ENCODE assay signal across 9 mouse cellular contexts in the genomic region with DNA sequence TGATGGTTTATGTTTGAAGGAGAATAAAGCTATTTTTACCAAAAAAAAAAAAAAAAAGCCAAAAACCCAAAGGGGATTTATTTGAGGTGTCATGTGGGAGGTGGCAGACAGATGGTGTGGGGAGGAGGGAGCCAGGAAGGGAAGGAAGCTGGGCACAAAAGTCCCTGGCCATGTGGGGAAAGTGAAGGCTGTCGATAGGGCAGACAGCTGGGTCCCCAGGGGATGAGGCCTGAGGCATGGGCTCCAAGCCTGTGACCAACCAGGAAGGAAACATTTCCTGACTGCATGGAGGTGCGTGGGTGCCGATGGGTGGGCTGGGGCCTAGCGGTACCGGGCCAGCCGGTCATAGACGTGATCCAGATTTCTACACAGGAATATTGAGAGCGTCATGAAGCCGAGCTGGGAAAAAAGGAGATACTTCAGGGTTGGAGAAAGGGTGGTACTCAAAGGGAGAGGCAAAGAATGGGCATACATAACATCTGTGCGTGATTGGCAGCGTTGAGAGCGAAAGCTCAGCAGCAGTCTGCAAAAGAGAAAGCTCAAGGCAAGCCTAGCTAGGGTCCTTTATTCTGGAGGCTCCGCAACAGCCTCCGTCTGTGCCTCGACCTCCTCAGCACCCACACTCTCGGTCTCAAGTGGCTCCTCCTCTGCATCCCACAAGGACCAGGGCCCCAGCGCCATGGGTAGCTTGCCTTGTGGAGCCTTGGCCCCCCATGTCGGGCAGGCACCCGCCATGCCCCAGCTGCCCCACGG. TPM values are rescaled to one million over a fixed set of nuclear protein-coding genes. Genes with fewer than 3 reads are reported as not detected.
A peak's percentile ranks its signal among the peaks of the same experiment; 100 is the strongest.
DNase-seq lines count a peak whose midpoint lies in the region; ATAC-seq lines count a peak whose summit lies in the region.
"Had no signal": no experiment of that assay in that cellular context is flagged by ENCODE, and none has a peak within 500 bp of the region (broad histone marks: within the 10 kb centered on the region; RNA-seq: fewer than 3 reads in every experiment).

No protein-coding gene starts in this region.

- peak overlapping the region; percentile 55; the same call in 1 of the 2 replicates for H3K27ac ChIP-seq in embryonic facial prominence, embryonic 12.5 days
- peak overlapping the region; percentile 7; the same call in 1 of the 2 replicates for H3K27ac ChIP-seq in hindbrain, embryonic 12.5 days

- peak overlapping the region; percentile 48; the same call in 1 of the 2 replicates for H3K4me2 ChIP-seq in embryonic facial prominence, embryonic 12.5 days (replicated peaks)
- H3K4me2 ChIP-seq in hindbrain, embryonic 12.5 days (replicated peaks), result peak overlapping the region; percentile 39

- H3K4me1 ChIP-seq in megakaryocyte, embryonic 14.5 days, result peaks cover 74% of the 10 kb centered on the region
- peaks cover 28% of the 10 kb centered on the region for H3K4me1 ChIP-seq in embryonic facial prominence, embryonic 12.5 days
- peaks cover 34% of the 10 kb centered on the region for H3K4me1 ChIP-seq in hindbrain, embryonic 12.5 days

- H3K36me3 ChIP-seq in megakaryocyte, embryonic 14.5 days (replicated peaks; ENCODE audit: low read length), result peaks cover 63% of the 10 kb centered on the region
- peaks cover 37% of the 10 kb centered on the region for H3K36me3 ChIP-seq in embryonic facial prominence, embryonic 12.5 days
- H3K36me3 ChIP-seq in hindbrain, embryonic 12.5 days, result peaks cover 36% of the 10 kb centered on the region

- 25% methylated on average over 20 of the region's 20 CpGs for WGBS in embryonic facial prominence, embryonic 12.5 days
- 26% methylated on average over 20 of the region's 20 CpGs for WGBS in hindbrain, embryonic 12.5 days

- no peak overlapping the region; the same call in 1 of the 2 replicates for H3K9ac ChIP-seq in embryonic facial prominence, embryonic 12.5 days
- H3K9ac ChIP-seq in hindbrain, embryonic 12.5 days, result 0 out of 2 replicates have a peak overlapping the region, but pooled peaks have one; percentile 25

- peaks cover 5% of the 10 kb centered on the region for H3K27me3 ChIP-seq in megakaryocyte, embryonic 14.5 days (replicated peaks)
- H3K27me3 ChIP-seq in embryonic facial prominence, embryonic 12.5 days, result peaks cover 16% of the 10 kb centered on the region
- peaks cover 34% of the 10 kb centered on the region for H3K27me3 ChIP-seq in hindbrain, embryonic 12.5 days

- H3K9me3 ChIP-seq in megakaryocyte, embryonic 14.5 days, result no peaks in the 10 kb centered on the region
- H3K9me3 ChIP-seq in embryonic facial prominence, embryonic 12.5 days, result no peaks in the 10 kb centered on the region
- H3K9me3 ChIP-seq in hindbrain, embryonic 12.5 days (replicated peaks), result no peaks in the 10 kb centered on the region

- ATAC-seq in megakaryocyte, adult 5-6 weeks (ENCODE audit: poor library complexity, severe bottlenecking), result no peak
- ATAC-seq in embryonic facial prominence, embryonic 12.5 days (ENCODE audit: insufficient number of reproducible peaks, insufficient read depth, low FRiP score, low TSS enrichment), result no peak
- peak; percentile 23; the same call in 1 of the 2 replicates for ATAC-seq in hindbrain, embryonic 12.5 days (ENCODE audit: low FRiP score)

- peak; percentile 55 to 87 for DNase-seq in left cerebral cortex, adult 9 months (ENCODE audit: low spot score in 2 of 2)
- peak; percentile 86 for DNase-seq in right cerebral cortex, adult 18-20 months
- no peak for DNase-seq in Muller cell, postnatal 12 days (ENCODE audit: inconsistent ontology term)
- no peak for DNase-seq in adrenal gland, adult 8-10 months

- H3K4me3 ChIP-seq in megakaryocyte, embryonic 14.5 days (replicated peaks), result peak overlapping the region; percentile 54
- H3K4me3 ChIP-seq in embryonic facial prominence, embryonic 12.5 days, result no peak overlapping the region
- H3K4me3 ChIP-seq in hindbrain, embryonic 12.5 days, result no peak overlapping the region

RNA-seq across cellular contexts. Expression of a gene that starts 5.2 kb away (rescaled TPM):
- 212 and 263 TPM in 2 replicates for polyA plus RNA-seq in megakaryocyte, embryonic 14.5 days (2012; ENCODE audit: insufficient read depth, low replicate concordance)
- 105 and 111 TPM in 2 replicates for total RNA-seq in megakaryocyte, adult 5-6 weeks (2015)
- total RNA-seq in megakaryocyte, adult 5-6 weeks (2017), result 67.9 and 74.9 TPM in 2 replicates
- 2.3 TPM in 2 replicates for polyA plus RNA-seq in embryonic facial prominence, embryonic 12.5 days (2016; fragmentation: Nextera tagmentation; extraction: Ambion mirVana)
- 1.3 and 1.5 TPM in 2 replicates for polyA plus RNA-seq in hindbrain, embryonic 12.5 days (2016; fragmentation: Nextera tagmentation; extraction: Ambion mirVana)
- total RNA-seq in adrenal gland, adult 8-10 months (2022), result 10 to 100 TPM in 1 of 4 experiments, 1 to 10 TPM in 3; 4.9 to 11.2 (median 7.0) TPM

RNA-seq across cellular contexts. Expression of a gene that starts 7.1 kb away (rescaled TPM):
- not detected in 2 replicates for polyA plus RNA-seq in megakaryocyte, embryonic 14.5 days (2012; ENCODE audit: insufficient read depth, low replicate concordance)
- total RNA-seq in megakaryocyte, adult 5-6 weeks (2015), result not detected in 2 replicates
- not detected in 2 replicates for total RNA-seq in megakaryocyte, adult 5-6 weeks (2017)
- 0.22 TPM in 1 of 2 replicates, not detected in the other for polyA plus RNA-seq in embryonic facial prominence, embryonic 12.5 days (2016; fragmentation: Nextera tagmentation; extraction: Ambion mirVana)
- 0.10 and 0.28 TPM in 2 replicates for polyA plus RNA-seq in hindbrain, embryonic 12.5 days (2016; fragmentation: Nextera tagmentation; extraction: Ambion mirVana)
- total RNA-seq in adrenal gland, adult 8-10 months (2022), result under 1 TPM in 1 of 4 experiments, not detected in 3; 0.37 TPM
- total RNA-seq: adrenal gland, postnatal 36 days had no signal

RNA-seq across cellular contexts. Expression of a gene that starts 18.2 kb away (rescaled TPM):
- not detected in 2 replicates for polyA plus RNA-seq in megakaryocyte, embryonic 14.5 days (2012; ENCODE audit: insufficient read depth, low replicate concordance)
- total RNA-seq in megakaryocyte, adult 5-6 weeks (2015), result 0.07 TPM in 1 of 2 replicates, not detected in the other
- total RNA-seq in megakaryocyte, adult 5-6 weeks (2017), result not detected in 2 replicates
- 277 and 295 TPM in 2 replicates for polyA plus RNA-seq in embryonic facial prominence, embryonic 12.5 days (2016; fragmentation: Nextera tagmentation; extraction: Ambion mirVana)
- polyA plus RNA-seq in hindbrain, embryonic 12.5 days (2016; fragmentation: Nextera tagmentation; extraction: Ambion mirVana), result 185 and 208 TPM in 2 replicates
- total RNA-seq in adrenal gland, adult 8-10 months (2022), result 10 to 100 TPM; 10.7 to 14.1 (median 12.0) TPM

RNA-seq across cellular contexts. Expression of a gene that starts 21.8 kb away (rescaled TPM):
- 0.60 TPM in 1 of 2 replicates, not detected in the other for polyA plus RNA-seq in megakaryocyte, embryonic 14.5 days (2012; ENCODE audit: insufficient read depth, low replicate concordance)
- 1.0 and 1.6 TPM in 2 replicates for total RNA-seq in megakaryocyte, adult 5-6 weeks (2015)
- 1.1 and 5.0 TPM in 2 replicates for total RNA-seq in megakaryocyte, adult 5-6 weeks (2017)
- 1.4 and 2.3 TPM in 2 replicates for polyA plus RNA-seq in embryonic facial prominence, embryonic 12.5 days (2016; fragmentation: Nextera tagmentation; extraction: Ambion mirVana)
- 3.0 and 3.4 TPM in 2 replicates for polyA plus RNA-seq in hindbrain, embryonic 12.5 days (2016; fragmentation: Nextera tagmentation; extraction: Ambion mirVana)
- total RNA-seq in adrenal gland, adult 8-10 months (2022), result not detected
- total RNA-seq: adrenal gland, postnatal 36 days had no signal

RNA-seq across cellular contexts. Expression of a gene that starts 29.1 kb away (rescaled TPM):
- polyA plus RNA-seq in megakaryocyte, embryonic 14.5 days (2012; ENCODE audit: insufficient read depth, low replicate concordance), result not detected in 2 replicates
- not detected in 2 replicates for total RNA-seq in megakaryocyte, adult 5-6 weeks (2015)
- not detected in 2 replicates for total RNA-seq in megakaryocyte, adult 5-6 weeks (2017)
- 0.94 and 1.7 TPM in 2 replicates for polyA plus RNA-seq in embryonic facial prominence, embryonic 12.5 days (2016; fragmentation: Nextera tagmentation; extraction: Ambion mirVana)
- 0.46 and 0.48 TPM in 2 replicates for polyA plus RNA-seq in hindbrain, embryonic 12.5 days (2016; fragmentation: Nextera tagmentation; extraction: Ambion mirVana)
- total RNA-seq in adrenal gland, adult 8-10 months (2022), result 1 to 10 TPM in 1 of 4 experiments, under 1 TPM in 3; 0.12 to 1.2 (median 0.29) TPM
- total RNA-seq: adrenal gland, postnatal 36 days had no signal

Comparison
In these comparisons a context has a peak if more than half of its experiments do, and no peak if none do; other contexts are left out.
1. DNase-seq: peak in left cerebral cortex, adult 9 months (2 of 2) and right cerebral cortex, adult 18-20 months (single experiment); none in Muller cell, postnatal 12 days (single experiment) and adrenal gland, adult 8-10 months (single experiment).
2. RNA of a gene that starts 5.2 kb away (polyA plus RNA-seq): 212 to 263 TPM in megakaryocyte, embryonic 14.5 days; 2.3 TPM in embryonic facial prominence, embryonic 12.5 days and 1.3 to 1.5 TPM in hindbrain, embryonic 12.5 days; every median in the first group is over 10 times any median in the second.
3. RNA of a gene that starts 18.2 kb away (polyA plus RNA-seq): 277 to 295 TPM in embryonic facial prominence, embryonic 12.5 days and 185 to 208 TPM in hindbrain, embryonic 12.5 days; not detected in megakaryocyte, embryonic 14.5 days; every median in the first group is over 10 times any median in the second.